Comparison of ENCODE assay signal across 15 mouse cellular contexts in genomic region chr5:134607121-134607520, GRCm38 (mm10). TPM values are rescaled to one million over a fixed set of nuclear protein-coding genes. Genes with fewer than 3 reads are reported as not detected.
DNase-seq lines count a peak whose midpoint lies in the region; ATAC-seq and TF ChIP-seq lines count a peak whose summit lies in the region.
"Had no signal": no experiment of that assay in that cellular context is flagged by ENCODE, and none has a peak within 500 bp of the region (broad histone marks: within the 10 kb centered on the region; RNA-seq: fewer than 3 reads in every experiment).

No protein-coding gene starts in this region.

- no peaks in the 10 kb centered on the region for H3K36me3 ChIP-seq in liver, embryonic 13.5 days
- H3K36me3 ChIP-seq in C2C12 (ENCODE audit: control insufficient read depth, insufficient read depth), result no peaks in the 10 kb centered on the region
- H3K36me3 ChIP-seq in kidney, embryonic 14.5 days (ENCODE audit: control insufficient read depth, insufficient read depth, low read length), result no peaks in the 10 kb centered on the region
- H3K36me3 ChIP-seq in hindbrain, embryonic 12.5 days, result peaks cover 5% of the 10 kb centered on the region; the same call in 1 of the 2 replicates
- H3K36me3 ChIP-seq: embryonic facial prominence, embryonic 15.5 days had no signal

- no peaks in the 10 kb centered on the region for H3K79me3 ChIP-seq in C2C12 (ENCODE audit: low read depth)

- H3K9ac ChIP-seq in liver, embryonic 13.5 days, result no peak overlapping the region
- no peak overlapping the region for H3K9ac ChIP-seq in kidney, embryonic 14.5 days (ENCODE audit: low read depth, low read length)
- no peak overlapping the region for H3K9ac ChIP-seq in hindbrain, embryonic 12.5 days
- H3K9ac ChIP-seq: embryonic facial prominence, embryonic 15.5 days; forebrain, postnatal 0 days had no signal

- H3K27ac ChIP-seq in liver, embryonic 13.5 days, result 0 out of 2 replicates have a peak overlapping the region, but pooled peaks have one; percentile 34
- H3K27ac ChIP-seq in kidney, embryonic 14.5 days (ENCODE audit: low read depth, low read length), result no peak overlapping the region
- H3K27ac ChIP-seq in hindbrain, embryonic 12.5 days, result no peak overlapping the region
- H3K27ac ChIP-seq: embryonic facial prominence, embryonic 15.5 days; midbrain, embryonic 10.5 days had no signal

- WGBS in liver, embryonic 13.5 days (ENCODE audit: insufficient replicate concordance), result 18% methylated on average over 5 of the region's 5 CpGs
- 75% methylated on average over 5 of the region's 5 CpGs for WGBS in kidney, embryonic 14.5 days
- WGBS in hindbrain, embryonic 12.5 days, result 70% methylated on average over 5 of the region's 5 CpGs

- H3ac ChIP-seq in C2C12 (ENCODE audit: control insufficient read depth, insufficient read length, low read depth), result no peak overlapping the region

- TF ChIP-seq CTCF in C2C12 (IDR thresholded peaks at IDR 0.05; ENCODE audit: control insufficient read depth, insufficient read depth, insufficient read length), result no peak

- no peak overlapping the region for H3K4me2 ChIP-seq in liver, embryonic 13.5 days
- H3K4me2 ChIP-seq in kidney, embryonic 14.5 days (replicated peaks; ENCODE audit: low read depth, low read length), result no peak overlapping the region
- H3K4me2 ChIP-seq in hindbrain, embryonic 12.5 days (replicated peaks), result no peak overlapping the region
- H3K4me2 ChIP-seq: embryonic facial prominence, embryonic 15.5 days; heart, embryonic 11.5 days had no signal

- DNase-seq in liver, embryonic 13.5 days, result no peak
- DNase-seq in liver, result no peak
- no peak for DNase-seq in urinary bladder, postnatal 25 days (ENCODE audit: low spot score)
- DNase-seq: cerebellum, adult 18-20 months; forebrain, postnatal 0 days; kidney, postnatal 36 days had no signal

- H3K9me3 ChIP-seq in liver, embryonic 13.5 days (replicated peaks), result no peaks in the 10 kb centered on the region
- no peaks in the 10 kb centered on the region for H3K9me3 ChIP-seq in kidney, embryonic 14.5 days (ENCODE audit: control insufficient read depth, low read length)
- no peaks in the 10 kb centered on the region for H3K9me3 ChIP-seq in hindbrain, embryonic 12.5 days (replicated peaks)
- H3K9me3 ChIP-seq: embryonic facial prominence, embryonic 15.5 days; midbrain, embryonic 10.5 days had no signal

- H3K79me2 ChIP-seq in C2C12 (ENCODE audit: control insufficient read depth, insufficient read depth), result no peaks in the 10 kb centered on the region

- peak; percentile 42; the same call in 1 of the 2 replicates for ATAC-seq in liver, embryonic 13.5 days (ENCODE audit: low read depth)
- peak; percentile 92 for ATAC-seq in common myeloid progenitor, adult 5-6 weeks (replicated peaks; ENCODE audit: low read depth, poor library complexity, severe bottlenecking)
- peak; percentile 91 for ATAC-seq in monocyte, adult 5-6 weeks (replicated peaks; ENCODE audit: insufficient number of reproducible peaks, low FRiP score, low TSS enrichment, poor library complexity, severe bottlenecking)
- ATAC-seq in kidney, embryonic 14.5 days (ENCODE audit: low FRiP score, low TSS enrichment), result no peak
- ATAC-seq in hindbrain, embryonic 12.5 days (ENCODE audit: low FRiP score), result no peak
- ATAC-seq: forebrain, postnatal 0 days had no signal

- no peaks in the 10 kb centered on the region for H3K27me3 ChIP-seq in liver, embryonic 13.5 days
- H3K27me3 ChIP-seq in C2C12 (ENCODE audit: control insufficient read depth, insufficient read depth, insufficient read length), result no peaks in the 10 kb centered on the region
- no peaks in the 10 kb centered on the region for H3K27me3 ChIP-seq in kidney, embryonic 14.5 days (ENCODE audit: control insufficient read depth, insufficient read depth, low read length)
- no peaks in the 10 kb centered on the region for H3K27me3 ChIP-seq in hindbrain, embryonic 12.5 days
- H3K27me3 ChIP-seq: embryonic facial prominence, embryonic 15.5 days had no signal

- no peak overlapping the region for H3K4me3 ChIP-seq in liver, embryonic 13.5 days (replicated peaks)
- no peak overlapping the region for H3K4me3 ChIP-seq in C2C12 (ENCODE audit: insufficient read depth, poor library complexity, severe bottlenecking)
- H3K4me3 ChIP-seq in kidney, embryonic 14.5 days (ENCODE audit: low read length), result no peak overlapping the region
- H3K4me3 ChIP-seq in hindbrain, embryonic 12.5 days, result no peak overlapping the region
- H3K4me3 ChIP-seq: embryonic facial prominence, embryonic 15.5 days; midbrain, embryonic 10.5 days had no signal

- H3K4me1 ChIP-seq in liver, embryonic 13.5 days (replicated peaks), result peaks cover 6% of the 10 kb centered on the region
- H3K4me1 ChIP-seq in kidney, embryonic 14.5 days (ENCODE audit: control insufficient read depth, insufficient read depth, low read length), result no peaks in the 10 kb centered on the region
- H3K4me1 ChIP-seq in hindbrain, embryonic 12.5 days, result peaks cover 6% of the 10 kb centered on the region

TF ChIP-seq in C2C12, 6 proteins besides CTCF, POLR2A, EP300 and RAD21:
- TF ChIP-seq MAX (IDR thresholded peaks at IDR 0.05), result peak; percentile 29
- no peak for TF ChIP-seq MYOG (IDR thresholded peaks at IDR 0.05; ENCODE audit: control insufficient read depth, extremely low read depth, insufficient read length)
- TF ChIP-seq USF1 (IDR thresholded peaks at IDR 0.05; ENCODE audit: low read depth), result peak; percentile 93

RNA-seq across cellular contexts. Expression of gene Lat2, which starts 7.7 kb away (rescaled TPM):
- 1.6 TPM in 2 replicates for polyA plus RNA-seq in liver, embryonic 13.5 days (2015; fragmentation: Nextera tagmentation; extraction: Ambion mirVana)
- polyA plus RNA-seq in C2C12 (2012; fragmentation: generic; extraction: Trizol), result 0.61 TPM
- total RNA-seq in common myeloid progenitor, adult 5-6 weeks (2017), result 50.2 and 65.4 TPM in 2 replicates
- total RNA-seq in monocyte, adult 5-6 weeks (2017), result 191 to 217 TPM (median 196 TPM) in 3 replicates
- polyA plus RNA-seq in kidney, embryonic 14.5 days (2014; fragmentation: Nextera tagmentation; extraction: Ambion mirVana), result 1.8 and 2.2 TPM in 2 replicates
- 3.4 and 5.2 TPM in 2 replicates for polyA plus RNA-seq in hindbrain, embryonic 12.5 days (2016; fragmentation: Nextera tagmentation; extraction: Ambion mirVana)

RNA-seq across cellular contexts. Expression of gene Rfc2, which starts 26.0 kb away (rescaled TPM):
- 233 and 246 TPM in 2 replicates for polyA plus RNA-seq in liver, embryonic 13.5 days (2015; fragmentation: Nextera tagmentation; extraction: Ambion mirVana)
- polyA plus RNA-seq in C2C12 (2012; fragmentation: generic; extraction: Trizol), result 140 TPM
- total RNA-seq in common myeloid progenitor, adult 5-6 weeks (2017), result 159 and 183 TPM in 2 replicates
- total RNA-seq in monocyte, adult 5-6 weeks (2017), result 50.7 to 69.7 TPM (median 58.7 TPM) in 3 replicates
- polyA plus RNA-seq in kidney, embryonic 14.5 days (2014; fragmentation: Nextera tagmentation; extraction: Ambion mirVana), result 309 and 333 TPM in 2 replicates
- polyA plus RNA-seq in hindbrain, embryonic 12.5 days (2016; fragmentation: Nextera tagmentation; extraction: Ambion mirVana), result 226 and 228 TPM in 2 replicates

RNA-seq across cellular contexts. Expression of gene Eif4h, which starts 32.2 kb away (rescaled TPM):
- polyA plus RNA-seq in liver, embryonic 13.5 days (2015; fragmentation: Nextera tagmentation; extraction: Ambion mirVana), result 229 and 233 TPM in 2 replicates
- 427 TPM for polyA plus RNA-seq in C2C12 (2012; fragmentation: generic; extraction: Trizol)
- total RNA-seq in common myeloid progenitor, adult 5-6 weeks (2017), result 214 and 235 TPM in 2 replicates
- 260 to 269 TPM (median 265 TPM) in 3 replicates for total RNA-seq in monocyte, adult 5-6 weeks (2017)
- polyA plus RNA-seq in kidney, embryonic 14.5 days (2014; fragmentation: Nextera tagmentation; extraction: Ambion mirVana), result 463 and 491 TPM in 2 replicates
- 397 and 418 TPM in 2 replicates for polyA plus RNA-seq in hindbrain, embryonic 12.5 days (2016; fragmentation: Nextera tagmentation; extraction: Ambion mirVana)

RNA-seq across cellular contexts. Expression of gene Syna, which starts 47.1 kb away (rescaled TPM):
- polyA plus RNA-seq in liver, embryonic 13.5 days (2015; fragmentation: Nextera tagmentation; extraction: Ambion mirVana), result not detected in 2 replicates
- polyA plus RNA-seq in C2C12 (2012; fragmentation: generic; extraction: Trizol), result 0.11 TPM
- not detected in 2 replicates for total RNA-seq in common myeloid progenitor, adult 5-6 weeks (2017)
- not detected in 3 replicates for total RNA-seq in monocyte, adult 5-6 weeks (2017)
- polyA plus RNA-seq in kidney, embryonic 14.5 days (2014; fragmentation: Nextera tagmentation; extraction: Ambion mirVana), result 0.14 TPM in 1 of 2 replicates, not detected in the other
- polyA plus RNA-seq in hindbrain, embryonic 12.5 days (2016; fragmentation: Nextera tagmentation; extraction: Ambion mirVana), result 0.18 and 0.23 TPM in 2 replicates
- total RNA-seq: adrenal gland, adult 18-20 months; forebrain, postnatal 0 days had no signal
- polyA plus RNA-seq: heart, embryonic 11.5 days had no signal

RNA-seq across cellular contexts. Expression of gene Clip2, which starts 54.9 kb away (rescaled TPM):
- 0.37 and 0.50 TPM in 2 replicates for polyA plus RNA-seq in liver, embryonic 13.5 days (2015; fragmentation: Nextera tagmentation; extraction: Ambion mirVana)
- 15.7 TPM for polyA plus RNA-seq in C2C12 (2012; fragmentation: generic; extraction: Trizol)
- total RNA-seq in common myeloid progenitor, adult 5-6 weeks (2017), result 6.2 and 13.3 TPM in 2 replicates
- 18.2 to 30.1 TPM (median 20.4 TPM) in 3 replicates for total RNA-seq in monocyte, adult 5-6 weeks (2017)
- 3.7 and 4.4 TPM in 2 replicates for polyA plus RNA-seq in kidney, embryonic 14.5 days (2014; fragmentation: Nextera tagmentation; extraction: Ambion mirVana)
- 12.6 and 13.0 TPM in 2 replicates for polyA plus RNA-seq in hindbrain, embryonic 12.5 days (2016; fragmentation: Nextera tagmentation; extraction: Ambion mirVana)

Comparison
In these comparisons a context has a peak if more than half of its experiments do, and no peak if none do; other contexts are left out.
1. ATAC-seq: peak in liver, embryonic 13.5 days (single experiment), common myeloid progenitor, adult 5-6 weeks (single experiment) and monocyte, adult 5-6 weeks (single experiment); none in kidney, embryonic 14.5 days (single experiment) and hindbrain, embryonic 12.5 days (single experiment).